Mouse (Mus musculus) heart, embryonic 12.5 days (tissue): Measurements from ENCODE around the gene Tmem231. TPM values are rescaled to one million over a fixed set of nuclear protein-coding genes. Genes with fewer than 3 reads are reported as not detected.
A peak's percentile ranks its signal among the peaks of the same experiment; 100 is the strongest.

Experiments
- ATAC-seq: fragments of 200-750 bp; cut with Nextera tagmentation; 2 replicates; pipeline ENCODE4 v1.8.0; 2017; ENCODE audit warnings: moderate TSS enrichment, moderate library complexity; ENCODE audit not compliant: insufficient number of reproducible peaks, low FRiP score
- H3K27ac ChIP-seq: fragments of 300-500 bp; sonication (generic); 2 replicates; pipeline ENCODE4 v1.5.1; 2016; ENCODE audit warnings: mild to moderate bottlenecking, moderate library complexity; ENCODE audit not compliant: poor library complexity, severe bottlenecking
- H3K27me3 ChIP-seq: fragments of 300-500 bp; sonication (generic); replicated peaks from 2 replicates; pipeline ENCODE4 v1.6.1; 2016; ENCODE audit warnings: mild to moderate bottlenecking, moderate library complexity
- H3K36me3 ChIP-seq: fragments of 300-500 bp; sonication (generic); 2 replicates; pipeline ENCODE4 v1.6.1; 2016; ENCODE audit warnings: mild to moderate bottlenecking, moderate library complexity
- H3K4me1 ChIP-seq: fragments of 300-500 bp; sonication (generic); replicated peaks from 2 replicates; pipeline ENCODE4 v1.6.1; 2016; ENCODE audit warnings: mild to moderate bottlenecking
- H3K4me2 ChIP-seq: fragments of 300-500 bp; sonication (generic); 2 replicates; pipeline ENCODE4 v1.6.1; 2016; ENCODE audit warnings: mild to moderate bottlenecking, moderate library complexity
- H3K4me3 ChIP-seq: fragments of 300-500 bp; sonication (generic); 2 replicates; pipeline ENCODE4 v1.5.1; 2016; ENCODE audit warnings: mild to moderate bottlenecking
- H3K9ac ChIP-seq: fragments of 300-500 bp; sonication (generic); 2 replicates; pipeline ENCODE4 v1.6.1; 2016; ENCODE audit warnings: mild to moderate bottlenecking, moderate library complexity
- H3K9me3 ChIP-seq: fragments of 300-500 bp; sonication (generic); replicated peaks from 2 replicates; pipeline ENCODE4 v1.6.1; 2016; ENCODE audit warnings: mild to moderate bottlenecking, moderate library complexity
- WGBS: fragments of 180-500 bp; shearing (Covaris S2); methylation state at CpG from one replicate; pipeline ENCODE4 v1.1.7; 2016; 5-methylcytosine and 5-hydroxymethylcytosine counted together
- polyA plus RNA-seq: library from polyadenylated mRNA; unstranded; fragments of >200 nt; fragmentation: Nextera tagmentation; extraction: Ambion mirVana; gene quantifications from 2 replicates; pipeline ENCODE4 v1.2.1, GENCODE M21; 2016

Tmem231 gene
- polyA plus RNA-seq, 1 experiment from 2014 or later: 7.1 TPM

- Histone ChIP-seq H3K9me3 (no peaks in the 10 kb centered on the region; the same call in 1 of the 2 replicates), H3K9ac (no peak overlapping the region), H3K27me3 (no peaks in the 10 kb centered on the region), H3K4me2 (no peak overlapping the region), H3K4me3 (no peak overlapping the region), H3K4me1 (peaks cover 4% of the 10 kb centered on the region), H3K27ac (no peak overlapping the region), H3K36me3 (peaks cover 3% of the 10 kb centered on the region; the same call in 1 of the 2 replicates)
- WGBS: 62% methylated on average over 9 of the region's 9 CpGs
- ATAC-seq: no peak
These were observed 56.0 kb downstream of the Tmem231 start for GRCm38 (mm10) chr8:111877711-111878110.

- WGBS: under 1% methylated on average over 53 of the region's 53 CpGs
- Histone ChIP-seq H3K9ac (peak within 1 kb of the TSS; percentile 82), H3K4me1 (peaks cover 4% of the 10 kb centered on the region), H3K4me2 (peak within 1 kb of the TSS; percentile 93), H3K27ac (peak within 1 kb of the TSS; percentile 44; the same call in 1 of the 2 replicates), H3K27me3 (no peaks in the 10 kb centered on the region), H3K9me3 (no peaks in the 10 kb centered on the region; the same call in 1 of the 2 replicates), H3K4me3 (peak within 1 kb of the TSS; percentile 68), H3K36me3 (peaks cover 6% of the 10 kb centered on the region; the same call in 1 of the 2 replicates)
- peak; percentile 99 for ATAC-seq
These were observed 57.2 kb downstream of the Tmem231 start, which contains the start of gene Tmem170 for GRCm38 (mm10) chr8:111876355-111876948. TSS of gene Tmem170 (minus strand) at chr8:111876750.

- peaks cover 4% of the 10 kb centered on the region for H3K4me1 ChIP-seq
- H3K27ac ChIP-seq: peak overlapping the region; percentile 44; the same call in 1 of the 2 replicates
- peaks cover 8% of the 10 kb centered on the region; the same call in 1 of the 2 replicates for H3K36me3 ChIP-seq
- H3K27me3 ChIP-seq: no peaks in the 10 kb centered on the region
- H3K9me3 ChIP-seq: no peaks in the 10 kb centered on the region; the same call in 1 of the 2 replicates
- peak overlapping the region; percentile 82 for H3K9ac ChIP-seq
- H3K4me2 ChIP-seq: peak overlapping the region; percentile 93
- WGBS: 21% methylated on average over 9 of the region's 9 CpGs
- no peak for ATAC-seq
- H3K4me3 ChIP-seq: peak overlapping the region; percentile 68
These were observed 57.9 kb downstream of the Tmem231 start for GRCm38 (mm10) chr8:111875758-111876157.

GRCm38 (mm10) chr8:111871278-111871677 is 62.4 kb downstream of the Tmem231 start:
- H3K4me1 ChIP-seq: peaks cover 4% of the 10 kb centered on the region
- no peak overlapping the region for H3K27ac ChIP-seq
- H3K9ac ChIP-seq: no peak overlapping the region
- no peaks in the 10 kb centered on the region for H3K9me3 ChIP-seq
- WGBS: 75% methylated on average over 3 of the region's 3 CpGs
- peaks cover 12% of the 10 kb centered on the region for H3K36me3 ChIP-seq
- no peak overlapping the region for H3K4me2 ChIP-seq
- no peak for ATAC-seq
- no peaks in the 10 kb centered on the region for H3K27me3 ChIP-seq
- no peak overlapping the region for H3K4me3 ChIP-seq

GRCm38 (mm10) chr8:111870379-111870778 is 63.3 kb downstream of the Tmem231 start:
- no peak for ATAC-seq
- Histone ChIP-seq H3K9ac (no peak overlapping the region), H3K4me2 (no peak overlapping the region), H3K36me3 (peaks cover 20% of the 10 kb centered on the region), H3K9me3 (no peaks in the 10 kb centered on the region), H3K27ac (no peak overlapping the region), H3K4me1 (no peaks in the 10 kb centered on the region), H3K27me3 (no peaks in the 10 kb centered on the region), H3K4me3 (no peak overlapping the region)
- WGBS: 73% methylated on average over 3 of the region's 3 CpGs

GRCm38 (mm10) chr8:111868664-111869063 is 65.0 kb downstream of the Tmem231 start:
- Histone ChIP-seq H3K4me3 (no peak overlapping the region), H3K9me3 (no peaks in the 10 kb centered on the region), H3K27ac (no peak overlapping the region), H3K4me2 (no peak overlapping the region), H3K36me3 (peaks cover 24% of the 10 kb centered on the region), H3K9ac (no peak overlapping the region), H3K4me1 (no peaks in the 10 kb centered on the region), H3K27me3 (no peaks in the 10 kb centered on the region)
- WGBS: 41% methylated on average over 2 of the region's 2 CpGs
- ATAC-seq: no peak

GRCm38 (mm10) chr8:111865857-111866256 is 67.8 kb downstream of the Tmem231 start:
- H3K9me3 ChIP-seq: no peaks in the 10 kb centered on the region
- 76% methylated on average over 6 of the region's 6 CpGs for WGBS
- H3K4me1 ChIP-seq: no peaks in the 10 kb centered on the region
- no peak overlapping the region for H3K9ac ChIP-seq
- H3K27ac ChIP-seq: no peak overlapping the region
- ATAC-seq: no peak
- no peak overlapping the region for H3K4me3 ChIP-seq
- no peaks in the 10 kb centered on the region for H3K27me3 ChIP-seq
- peaks cover 16% of the 10 kb centered on the region for H3K36me3 ChIP-seq
- H3K4me2 ChIP-seq: no peak overlapping the region

GRCm38 (mm10) chr8:111865130-111865852 is 68.4 kb downstream of the Tmem231 start:
- no peak overlapping the region for H3K4me2 ChIP-seq
- WGBS: 83% methylated on average over 8 of the region's 8 CpGs
- peaks cover 16% of the 10 kb centered on the region for H3K36me3 ChIP-seq
- no peaks in the 10 kb centered on the region for H3K27me3 ChIP-seq
- H3K9ac ChIP-seq: no peak overlapping the region
- H3K4me3 ChIP-seq: no peak overlapping the region
- no peaks in the 10 kb centered on the region for H3K9me3 ChIP-seq
- no peak overlapping the region for H3K27ac ChIP-seq
- ATAC-seq: no peak
- no peaks in the 10 kb centered on the region for H3K4me1 ChIP-seq

- Histone ChIP-seq H3K4me2 (no peak overlapping the region), H3K27ac (no peak overlapping the region), H3K4me1 (no peaks in the 10 kb centered on the region), H3K4me3 (no peak overlapping the region), H3K27me3 (no peaks in the 10 kb centered on the region), H3K36me3 (peaks cover 16% of the 10 kb centered on the region), H3K9ac (no peak overlapping the region), H3K9me3 (no peaks in the 10 kb centered on the region)
- ATAC-seq: no peak
- 86% methylated on average over 8 of the region's 8 CpGs for WGBS
These were observed 69.0 kb downstream of the Tmem231 start for GRCm38 (mm10) chr8:111864648-111865047.

- 71% methylated on average over 4 of the region's 4 CpGs for WGBS
- no peaks in the 10 kb centered on the region for H3K27me3 ChIP-seq
- no peak for ATAC-seq
- no peak overlapping the region for H3K27ac ChIP-seq
- H3K4me2 ChIP-seq: no peak overlapping the region
- H3K9ac ChIP-seq: no peak overlapping the region
- H3K4me1 ChIP-seq: no peaks in the 10 kb centered on the region
- no peak overlapping the region for H3K4me3 ChIP-seq
- H3K9me3 ChIP-seq: no peaks in the 10 kb centered on the region
- peaks cover 16% of the 10 kb centered on the region for H3K36me3 ChIP-seq
These were observed 70.4 kb downstream of the Tmem231 start for GRCm38 (mm10) chr8:111863280-111863679.
